Mouse (Mus musculus) skeletal muscle tissue, adult 2 months (tissue): ENCODE measurements around the gene Il12rb1.
A peak's percentile ranks its signal among the peaks of the same experiment; 100 is the strongest.

Source experiments
- DNase-seq: peaks from one replicate; pipeline ENCODE4 v3.0.0-alpha.2; 2012; ENCODE audit warnings: low read depth, low spot score

Gene Il12rb1

DNA sequence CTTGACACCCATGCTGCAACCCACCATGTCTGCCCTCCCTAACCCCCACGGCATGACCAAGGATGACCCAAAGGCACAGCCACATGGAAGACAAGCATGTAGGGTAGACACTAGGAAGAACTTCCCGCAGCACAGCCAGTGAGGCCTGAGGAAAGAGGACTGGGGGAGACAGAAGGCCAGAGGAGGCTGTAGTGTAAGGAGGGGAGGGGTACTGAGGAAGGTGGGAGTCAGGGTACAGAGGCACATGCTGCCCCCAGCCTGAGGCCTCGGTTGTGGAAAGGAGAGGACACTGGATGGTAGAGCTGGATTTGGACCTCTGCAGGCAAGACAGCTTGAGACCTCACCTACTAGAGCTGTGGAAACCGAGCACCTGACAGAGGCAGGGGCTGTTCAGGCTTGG lies 42.7 kb downstream of the Il12rb1 start:
- no peak for DNase-seq

- DNase-seq, result no peak
Observed at GRCm38 (mm10) chr8:70851837-70852236, 43.6 kb downstream of the Il12rb1 start.

- DNase-seq, result no peak
Observed at GRCm38 (mm10) chr8:70852595-70853231, 44.5 kb downstream of the Il12rb1 start.

GRCm38 (mm10) chr8:70853863-70854262 lies 45.6 kb downstream of the Il12rb1 start:
- no peak for DNase-seq

DNA sequence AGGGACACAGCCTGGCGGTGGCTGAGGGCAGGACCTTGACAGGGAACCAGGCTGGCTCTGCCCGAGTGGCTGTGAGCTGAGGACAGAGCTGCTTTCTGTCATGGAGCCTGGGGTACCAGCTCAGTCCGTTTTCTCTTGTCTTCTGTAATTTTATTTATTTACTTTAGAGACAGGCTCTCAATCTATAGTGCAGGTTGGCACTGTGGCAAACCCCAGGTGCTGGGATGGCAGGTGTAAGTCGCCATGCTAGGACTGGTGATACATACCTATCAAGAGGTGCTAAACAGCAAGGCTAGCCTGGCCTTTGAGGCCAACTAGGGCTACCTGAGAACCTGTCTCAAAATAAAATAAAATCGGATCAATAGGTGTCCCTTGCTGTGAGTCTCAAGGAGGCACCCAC lies 47.8 kb downstream of the Il12rb1 start:
- DNase-seq, result no peak

- peak; percentile 70 for DNase-seq
Observed at GRCm38 (mm10) chr8:70856541-70857197, 48.4 kb downstream of the Il12rb1 start.

- no peak for DNase-seq
Observed at GRCm38 (mm10) chr8:70857516-70857915, 49.3 kb downstream of the Il12rb1 start.

DNA sequence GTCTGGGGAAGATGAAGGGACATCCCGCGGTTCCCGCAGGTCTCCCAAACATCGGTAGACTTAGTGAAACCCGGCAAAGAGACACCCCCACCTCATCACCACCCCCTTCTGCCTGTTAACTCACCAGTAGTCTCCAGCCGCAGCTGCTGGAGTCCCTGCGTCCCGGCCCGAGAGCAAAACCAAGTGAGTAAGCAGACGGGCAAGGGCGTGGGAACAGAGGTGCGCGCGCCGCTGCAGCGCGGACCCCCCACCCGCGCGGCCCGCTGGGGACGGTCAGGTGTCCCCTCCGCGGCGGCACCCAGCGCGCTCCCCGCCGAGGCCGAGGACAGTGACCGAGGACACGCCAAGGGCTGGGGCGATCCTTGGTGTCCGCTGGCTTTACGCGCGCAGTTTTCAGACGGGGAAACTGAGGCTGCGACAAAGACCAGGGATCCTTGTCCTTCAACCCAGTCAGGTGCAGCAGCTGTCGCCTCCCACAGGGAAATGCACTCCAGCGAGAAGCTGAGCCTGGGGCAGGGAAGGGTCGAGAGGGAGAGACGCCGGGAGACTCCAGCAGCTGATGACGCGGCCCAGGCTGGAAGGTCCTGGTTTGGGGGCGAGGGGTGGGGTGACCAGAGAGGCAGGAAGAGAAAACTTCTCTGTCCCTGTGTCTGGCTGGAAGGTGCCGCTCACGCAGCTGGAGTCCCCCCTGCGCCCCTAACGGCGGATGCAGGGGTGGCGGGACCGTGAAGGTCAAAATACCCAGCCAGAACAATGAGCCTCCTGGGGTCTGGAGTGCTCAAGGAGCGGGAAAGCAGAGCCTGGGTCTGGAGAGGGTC lies 54.8 kb downstream of the Il12rb1 start, which contains the start of gene Kcnn1:
Gene Kcnn1, minus strand, starts transcription at position 435 of the 818 bp plus-strand sequence.
- DNase-seq, result no peak

DNA sequence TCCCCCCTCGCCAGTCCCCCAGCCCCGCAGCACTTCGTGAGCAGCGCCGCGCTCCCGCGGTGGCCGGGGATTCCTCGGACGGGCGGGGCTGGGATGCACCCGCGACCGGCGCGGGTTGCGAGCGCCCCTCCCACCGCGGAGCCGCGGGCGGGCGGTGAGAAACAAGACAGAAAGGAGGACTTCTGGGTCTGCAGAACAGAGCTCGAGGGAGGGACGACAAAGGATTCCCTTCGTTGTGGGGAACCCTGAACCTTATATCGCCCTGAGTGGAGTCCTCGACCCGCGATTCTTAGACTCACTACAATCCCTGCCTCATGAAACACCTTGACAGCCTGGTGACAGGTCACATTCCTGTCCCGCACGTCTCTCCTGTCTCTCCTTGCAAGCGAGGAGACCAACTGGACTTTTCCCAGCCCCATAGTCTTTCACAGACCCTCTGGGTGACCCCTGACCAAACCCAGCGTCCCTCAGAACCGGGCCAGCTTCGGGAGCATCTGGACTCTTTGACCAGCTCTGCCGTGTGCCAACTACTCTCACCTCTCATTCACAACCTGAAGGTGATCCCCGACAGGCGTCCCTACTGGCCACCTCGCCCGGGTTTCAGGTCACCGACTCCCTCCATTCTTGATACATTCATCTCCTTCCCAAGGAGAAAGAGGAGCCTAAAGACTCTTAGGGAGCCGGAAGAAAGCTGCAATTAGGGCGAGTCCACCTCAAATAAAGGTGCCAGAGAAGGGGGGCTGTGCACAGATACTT lies 55.9 kb downstream of the Il12rb1 start:
- no peak for DNase-seq

DNA sequence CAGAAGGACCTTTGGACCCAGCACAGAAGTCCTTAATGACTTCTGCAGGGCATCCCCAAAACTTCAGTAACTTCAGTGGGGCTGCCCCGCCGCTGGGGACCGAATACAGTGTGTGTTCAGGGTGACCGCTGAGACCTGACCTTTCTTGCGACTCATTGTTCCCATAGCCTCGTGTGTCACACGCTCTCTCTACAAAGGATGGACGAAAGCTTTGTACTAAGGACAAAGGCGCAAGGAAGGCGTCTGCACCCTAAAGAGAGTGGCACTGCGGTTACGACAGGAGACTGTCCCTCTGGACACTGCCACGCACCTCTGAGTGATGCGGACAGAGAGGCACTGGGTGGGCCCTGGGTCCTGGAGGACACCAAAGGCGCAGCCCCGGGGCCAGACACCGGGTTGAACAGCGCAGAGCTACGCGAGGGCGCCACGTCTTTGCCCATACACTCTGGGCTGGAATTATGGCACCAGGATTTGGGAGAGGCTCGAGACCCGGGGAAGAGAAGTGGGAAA lies 56.5 kb downstream of the Il12rb1 start:
- no peak for DNase-seq

GRCm38 (mm10) chr8:70865350-70866000 lies 57.2 kb downstream of the Il12rb1 start:
- peak; percentile 99 for DNase-seq

GRCm38 (mm10) chr8:70866001-70866520 lies 57.8 kb downstream of the Il12rb1 start:
- no peak for DNase-seq

GRCm38 (mm10) chr8:70866566-70866965 lies 58.3 kb downstream of the Il12rb1 start:
- no peak for DNase-seq

DNA sequence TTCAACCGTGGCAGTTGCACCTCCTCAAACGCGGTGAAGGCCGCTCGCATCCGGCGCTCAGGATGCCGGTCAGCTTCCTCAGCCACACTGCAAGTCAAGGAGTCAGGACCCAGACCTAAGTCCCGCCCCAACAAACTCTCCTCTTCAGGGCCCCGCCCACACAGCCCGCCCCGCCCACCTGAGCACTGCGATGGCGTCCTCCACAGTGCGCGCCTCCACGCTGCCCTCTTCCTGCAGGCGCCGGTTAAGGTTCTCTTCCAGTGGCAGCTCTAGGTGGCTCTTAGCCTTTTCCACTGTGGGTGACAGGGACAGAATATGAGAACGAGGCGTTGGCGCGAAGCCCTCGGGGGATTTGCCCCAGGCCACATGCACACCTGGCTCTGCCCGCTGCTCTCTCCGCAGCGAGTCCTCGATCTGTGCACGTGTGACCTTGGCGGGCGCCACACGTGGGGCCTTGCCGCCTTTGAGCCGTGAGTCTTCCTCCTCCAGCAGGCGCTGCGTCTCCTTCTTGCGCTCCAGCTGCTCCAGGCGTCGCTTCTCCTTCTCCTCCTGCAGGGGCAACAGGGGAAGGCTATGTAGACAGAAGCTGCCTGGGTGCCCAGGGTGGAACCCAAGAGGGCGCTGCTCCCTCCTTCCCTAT lies 60.4 kb downstream of the Il12rb1 start:
- no peak for DNase-seq

GRCm38 (mm10) chr8:70869199-70869571 lies 60.9 kb downstream of the Il12rb1 start:
- DNase-seq, result no peak

DNA sequence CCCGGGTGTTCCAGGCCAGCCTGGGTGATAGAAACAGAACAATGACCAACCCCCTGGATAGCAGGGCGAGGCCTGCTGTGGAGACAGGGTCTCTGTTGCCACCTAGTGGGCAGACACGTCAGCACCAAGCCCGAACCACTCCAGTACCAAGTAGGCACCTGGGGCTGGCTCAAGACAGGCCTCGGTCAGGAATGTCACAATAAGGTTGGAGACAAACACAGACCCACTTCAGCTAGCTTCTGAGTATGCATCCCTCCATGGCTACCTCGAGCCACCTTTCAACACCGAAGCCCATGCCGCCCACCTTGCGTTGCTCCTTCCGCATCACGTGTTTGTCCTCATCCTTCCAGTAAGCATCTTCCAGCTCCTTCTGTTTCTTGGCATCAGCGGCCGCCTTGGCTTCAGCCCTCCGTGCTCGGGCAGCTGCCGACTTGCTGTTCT lies 61.4 kb downstream of the Il12rb1 start:
- DNase-seq, result peak; percentile 61
